Mouse (Mus musculus): ENCODE results near the gene Eef1akmt4. TPM values are rescaled to one million over a fixed set of nuclear protein-coding genes. Genes with fewer than 3 reads are reported as not detected.

The Eef1akmt4 gene
- 17.0 and 23.3 TPM in 2 replicates for polyA plus RNA-seq (2012; rRNA removed)

GRCm38 (mm10) chr16:20611357-20612227 lies at the start of gene Eef1akmt4, which contains the start of the genes Gm49333 and Alg3:
Eef1akmt4 (plus strand) TSS chr16:20611593.
Gm49333 (plus strand) TSS chr16:20611610.
Alg3 (minus strand) TSS chr16:20611735.

GRCm38 (mm10) chr16:20589366-20589938 lies 21.9 kb upstream of the Eef1akmt4 start, which contains the start of gene Vwa5b2:
Vwa5b2 (plus strand) TSS chr16:20589471.

GRCm38 (mm10) chr16:20621191-20621990 lies 10.0 kb downstream of the Eef1akmt4 start, which contains the start of gene Camk2n2:
Camk2n2 (minus strand) TSS chr16:20621287.

GRCm38 (mm10) chr16:20629731-20630634 lies 18.6 kb downstream of the Eef1akmt4 start, which contains the start of gene Ece2:
Ece2 (plus strand) TSS chr16:20629828.

DNA sequence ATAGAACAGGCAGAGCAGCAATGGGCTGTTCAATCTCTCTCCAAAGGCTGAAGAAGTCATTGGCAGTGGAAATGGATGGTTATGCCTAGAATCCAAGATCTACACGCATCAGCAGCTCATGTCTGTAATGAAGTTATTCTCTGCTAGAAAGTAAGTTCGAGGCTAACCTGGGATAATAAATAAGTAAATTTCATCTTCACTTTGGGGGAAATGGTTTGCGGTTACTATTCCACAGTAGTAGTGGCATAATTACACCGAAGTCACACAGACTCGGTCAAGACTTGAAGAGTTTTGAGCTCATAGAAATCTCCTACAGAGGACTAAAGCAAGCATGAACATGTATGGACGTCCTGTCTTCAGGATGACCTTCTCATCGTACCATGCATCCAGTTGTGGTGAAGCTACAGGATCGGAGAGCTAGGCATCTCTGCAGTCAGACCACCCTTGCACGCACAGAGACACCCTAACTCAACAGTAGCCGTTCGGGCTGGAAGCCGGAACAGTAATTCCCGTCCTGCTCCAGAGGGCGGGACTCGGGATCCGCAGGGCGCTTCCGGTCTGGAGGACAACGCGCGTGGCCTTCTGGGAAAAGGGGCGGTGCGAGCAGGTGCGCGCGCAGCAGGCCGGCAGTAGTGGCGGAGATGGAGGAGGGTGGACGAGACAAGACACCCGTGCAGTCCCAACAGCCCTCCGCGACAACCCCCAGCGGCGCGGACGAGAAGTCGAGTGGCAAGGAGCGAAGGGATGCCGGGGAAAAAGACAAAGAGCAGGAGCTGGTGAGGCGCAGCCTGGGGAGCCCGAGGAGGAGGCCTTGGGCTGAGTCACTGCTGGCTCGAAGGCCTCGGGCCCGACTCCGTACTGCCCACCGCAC lies 39.9 kb downstream of the Eef1akmt4 start, which contains the start of gene Psmd2:
Psmd2 (plus strand) TSS at position 577 of the 871 bp plus-strand sequence.

DNA sequence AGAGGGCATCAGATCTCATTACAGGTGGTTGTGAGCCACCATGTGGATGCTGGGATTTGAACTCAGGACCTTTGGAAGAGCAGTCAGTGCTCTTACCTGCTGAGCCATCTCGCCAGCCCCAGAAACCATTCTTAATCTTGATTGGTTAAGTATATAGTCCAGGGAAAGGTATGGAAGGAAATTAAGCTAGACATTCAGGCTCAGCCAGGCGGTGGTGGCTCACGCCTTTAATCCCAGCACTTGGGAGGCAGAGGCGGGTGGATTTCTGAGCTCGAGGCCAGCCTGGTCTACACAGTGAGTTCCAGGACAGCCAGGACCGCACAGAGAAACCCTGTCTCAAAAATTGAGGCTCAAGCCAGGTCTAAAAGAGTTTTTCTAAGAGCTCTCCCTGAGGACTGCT lies 56.6 kb downstream of the Eef1akmt4 start, which contains the start of gene Eif4g1:
Eif4g1 (plus strand) TSS at position 301 of the 400 bp plus-strand sequence.

Other genes with a start within 250 kb of the Eef1akmt4 start
- 23.3 and 33.3 TPM in 2 replicates for gene Abcc5, start 185.2 kb upstream of the Eef1akmt4 start, polyA plus RNA-seq (2012; rRNA removed)
- gene Eif2b5, start 112.8 kb upstream of the Eef1akmt4 start, polyA plus RNA-seq (2012; rRNA removed) = 19.7 and 21.3 TPM in 2 replicates
- 43.4 and 49.8 TPM in 2 replicates for gene Dvl3, start 94.6 kb upstream of the Eef1akmt4 start, polyA plus RNA-seq (2012; rRNA removed)
- 324 and 397 TPM in 2 replicates for gene Ap2m1, start 76.1 kb upstream of the Eef1akmt4 start, polyA plus RNA-seq (2012; rRNA removed)
- 25.3 TPM in 2 replicates for gene Abcf3, start 63.0 kb upstream of the Eef1akmt4 start, polyA plus RNA-seq (2012; rRNA removed)
- 8.2 and 10.1 TPM in 2 replicates for gene Vwa5b2, start 22.1 kb upstream of the Eef1akmt4 start, polyA plus RNA-seq (2012; rRNA removed)
- 0.15 TPM in 1 of 2 replicates, not detected in the other for gene Gm49333, start within 50 bp of the Eef1akmt4 start, polyA plus RNA-seq (2012; rRNA removed)
- 20.1 and 22.8 TPM in 2 replicates for gene Alg3, start 142 bp downstream of the Eef1akmt4 start, polyA plus RNA-seq (2012; rRNA removed)
- 5.9 and 8.5 TPM in 2 replicates for gene Camk2n2, start 9.7 kb downstream of the Eef1akmt4 start, polyA plus RNA-seq (2012; rRNA removed)
- gene Ece2, start 18.2 kb downstream of the Eef1akmt4 start, polyA plus RNA-seq (2012; rRNA removed) = 1.2 and 1.3 TPM in 2 replicates
- 50.0 and 55.4 TPM in 2 replicates for gene Psmd2, start 40.1 kb downstream of the Eef1akmt4 start, polyA plus RNA-seq (2012; rRNA removed)
- 370 and 429 TPM in 2 replicates for gene Eif4g1, start 56.7 kb downstream of the Eef1akmt4 start, polyA plus RNA-seq (2012; rRNA removed)
- gene Fam131a, start 81.6 kb downstream of the Eef1akmt4 start, polyA plus RNA-seq (2012; rRNA removed) = 7.1 and 9.6 TPM in 2 replicates
- gene Polr2h, start 106.1 kb downstream of the Eef1akmt4 start, polyA plus RNA-seq (2012; rRNA removed) = 11.0 and 13.5 TPM in 2 replicates
- gene Clcn2, start 106.2 kb downstream of the Eef1akmt4 start, polyA plus RNA-seq (2012; rRNA removed) = 301 and 332 TPM in 2 replicates
- 11.5 and 15.7 TPM in 2 replicates for gene Chrd, start 121.5 kb downstream of the Eef1akmt4 start, polyA plus RNA-seq (2012; rRNA removed)
- 4.9 and 5.2 TPM in 2 replicates for gene Thpo, start 122.9 kb downstream of the Eef1akmt4 start, polyA plus RNA-seq (2012; rRNA removed)